Mouse (Mus musculus) A20 (cell line): Measurements from ENCODE around the gene Mthfd2.
"Not testable (repeated sequence)": the region's sequence is repeated elsewhere in the genome, so short reads cannot be mapped to it uniquely, and the experiment has no call there.

ENCODE experiments used
- DNase-seq: peaks from one replicate; pipeline ENCODE4 v3.0.0-alpha.2; 2011; ENCODE audit warnings: low read depth, low spot score

Gene Mthfd2

DNA sequence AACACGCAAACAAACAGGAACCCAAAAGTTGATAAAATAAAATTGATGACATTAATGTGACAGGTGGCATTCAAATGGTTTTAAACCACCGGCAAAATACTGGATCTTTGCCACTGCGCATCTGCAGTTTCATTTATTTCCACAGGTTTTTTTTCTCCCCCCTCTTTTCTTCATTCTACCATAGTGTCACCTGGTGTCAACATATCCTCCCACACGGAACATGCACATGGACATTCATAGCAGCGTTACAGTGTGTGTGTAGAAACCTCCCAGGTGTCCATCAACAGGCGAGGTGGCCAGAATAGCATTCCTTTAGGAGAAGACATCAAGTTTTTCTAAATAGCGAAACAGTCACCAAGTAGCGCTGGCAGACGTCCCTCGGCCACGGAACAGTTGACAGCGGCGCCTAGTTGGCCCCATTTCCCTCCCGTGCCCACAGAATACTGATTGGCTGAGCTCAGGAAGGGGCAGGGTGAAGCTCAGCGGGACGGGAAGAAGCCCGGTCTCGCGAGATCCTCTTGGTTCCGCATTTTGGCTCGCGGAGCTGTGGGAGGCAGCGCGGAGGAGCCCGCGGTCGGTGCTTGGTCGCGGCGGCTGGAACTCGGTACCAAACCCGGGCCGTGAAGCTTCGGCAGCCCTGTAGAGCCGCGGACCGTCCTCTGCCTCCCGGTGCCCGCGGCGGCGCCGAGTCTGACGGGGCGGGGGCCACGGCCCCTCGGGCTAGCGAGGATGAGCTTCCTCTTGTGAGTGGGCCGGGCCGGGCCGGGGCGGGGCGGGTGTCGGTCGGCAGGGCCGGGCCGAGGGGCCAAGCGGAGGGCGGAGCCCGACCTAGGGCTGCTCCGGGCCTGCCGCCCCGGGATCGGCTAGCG lies at the start of gene Mthfd2, which contains the start of gene Mob1a:
Gene Mthfd2, minus strand, starts transcription at position 384 of the 869 bp plus-strand sequence.
Gene Mob1a, plus strand, starts transcription at position 492 of the 869 bp plus-strand sequence.
- peak; percentile 92 for DNase-seq

DNA sequence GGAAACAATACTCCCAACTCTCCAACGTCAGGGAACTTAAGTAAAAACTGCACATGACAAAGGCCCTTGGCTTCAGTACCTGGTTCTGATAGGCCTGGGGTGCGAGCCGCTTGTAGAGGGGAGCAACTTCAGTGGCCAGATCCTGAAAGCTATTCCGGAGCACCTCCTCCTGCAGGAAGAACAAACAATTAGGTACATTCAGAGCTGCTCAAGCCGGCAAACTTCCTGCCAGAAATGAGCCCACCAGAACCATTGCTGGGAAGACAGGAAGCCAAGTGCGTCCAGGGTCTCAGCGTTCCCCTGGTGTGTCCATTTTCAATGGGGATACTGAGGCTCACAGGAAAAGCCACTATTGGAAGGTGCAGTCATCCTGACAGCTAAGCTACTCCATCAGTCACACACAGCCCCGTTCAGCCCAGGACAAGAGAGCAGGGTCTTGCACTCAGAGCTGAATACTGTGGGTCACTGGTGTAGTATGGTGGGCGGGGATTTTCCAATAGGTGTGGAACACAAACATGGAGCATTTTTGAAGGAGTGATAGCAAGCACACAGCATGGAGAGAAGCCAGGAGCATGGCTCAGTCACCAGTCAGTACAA lies 48.1 kb upstream of the Mthfd2 start:
- no peak for DNase-seq

GRCm38 (mm10) chr6:83371350-83371749 lies 45.6 kb upstream of the Mthfd2 start:
- no peak for DNase-seq

DNA sequence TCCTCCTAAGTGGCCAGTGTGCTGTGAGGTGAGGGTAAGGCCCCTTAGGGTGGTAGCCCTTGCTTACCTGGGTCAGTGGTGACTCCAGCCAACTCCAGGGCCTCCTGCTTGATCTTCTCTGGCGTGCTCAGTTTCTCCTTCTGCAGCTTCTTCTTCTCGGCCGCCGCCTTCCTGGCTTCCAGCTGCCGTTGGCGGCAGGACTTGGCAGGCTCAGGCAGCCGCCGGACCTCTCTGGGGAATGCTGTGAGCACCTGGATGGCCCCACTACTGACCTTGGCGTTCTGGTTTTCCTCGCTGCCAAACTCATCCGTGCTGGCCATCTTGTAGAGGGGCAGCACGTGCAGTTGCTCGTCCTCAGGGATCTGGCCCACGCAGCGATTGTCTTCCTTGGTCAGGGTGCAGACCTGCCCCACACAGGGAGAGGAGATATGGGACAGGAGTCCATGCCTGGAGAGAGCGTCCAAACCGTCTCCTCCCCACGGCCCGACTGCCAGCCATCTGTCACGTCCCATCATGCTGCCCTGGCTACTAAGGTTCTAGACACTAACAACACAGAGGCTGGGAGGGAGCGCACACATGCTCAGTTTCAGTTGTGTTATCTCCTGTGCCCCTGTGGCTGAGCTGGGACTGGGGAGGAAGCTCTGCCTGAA lies 44.7 kb upstream of the Mthfd2 start:
- no peak for DNase-seq

GRCm38 (mm10) chr6:83363075-83363474 lies 37.4 kb upstream of the Mthfd2 start:
- no peak for DNase-seq

- no peak for DNase-seq
Measured at GRCm38 (mm10) chr6:83361523-83362248, 36.0 kb upstream of the Mthfd2 start.

- DNase-seq, result no peak
Measured at GRCm38 (mm10) chr6:83357436-83357835, 31.7 kb upstream of the Mthfd2 start.

- peak; percentile 52 for DNase-seq
Measured at GRCm38 (mm10) chr6:83356569-83357138, 30.9 kb upstream of the Mthfd2 start.

GRCm38 (mm10) chr6:83354856-83355781 lies 29.4 kb upstream of the Mthfd2 start:
- no peak for DNase-seq

DNA sequence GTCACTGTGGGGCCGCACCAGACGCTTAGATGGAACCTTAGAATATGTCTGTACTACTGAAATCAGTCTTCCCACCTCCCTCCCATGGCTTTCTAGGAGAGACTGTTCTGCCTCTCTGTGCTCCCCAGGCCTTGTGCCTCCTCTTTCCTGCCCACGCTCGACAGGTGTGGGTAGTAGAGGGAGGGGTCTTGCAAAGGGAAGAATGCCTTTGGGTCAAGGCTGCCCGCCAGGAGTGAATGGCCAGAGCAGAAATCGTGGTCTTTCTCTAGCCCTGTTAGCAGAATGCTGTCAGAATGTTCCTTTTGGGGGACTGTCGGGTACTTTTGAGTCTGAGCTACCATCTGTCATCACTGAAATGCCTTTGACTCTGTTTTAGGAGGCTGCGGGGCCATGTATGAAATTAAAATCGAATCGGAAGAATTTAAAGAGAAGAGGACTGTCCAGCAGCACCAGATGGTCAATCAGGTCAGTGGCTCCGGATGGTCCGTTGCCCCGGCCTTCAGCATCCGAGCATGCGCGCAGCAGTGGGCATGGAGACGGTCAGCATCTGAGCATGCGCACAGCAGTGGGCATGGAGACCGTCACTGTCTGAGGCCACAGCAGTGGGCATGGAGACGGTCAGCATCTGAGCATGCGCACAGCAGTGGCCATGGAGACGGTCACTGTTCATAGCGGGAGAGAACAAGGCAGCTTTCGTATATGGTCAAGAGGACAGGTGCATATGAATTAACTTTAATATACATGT lies 27.1 kb upstream of the Mthfd2 start:
- DNase-seq, result no peak

- DNase-seq, result no peak
Measured at GRCm38 (mm10) chr6:83351490-83352160, 25.9 kb upstream of the Mthfd2 start.

DNA sequence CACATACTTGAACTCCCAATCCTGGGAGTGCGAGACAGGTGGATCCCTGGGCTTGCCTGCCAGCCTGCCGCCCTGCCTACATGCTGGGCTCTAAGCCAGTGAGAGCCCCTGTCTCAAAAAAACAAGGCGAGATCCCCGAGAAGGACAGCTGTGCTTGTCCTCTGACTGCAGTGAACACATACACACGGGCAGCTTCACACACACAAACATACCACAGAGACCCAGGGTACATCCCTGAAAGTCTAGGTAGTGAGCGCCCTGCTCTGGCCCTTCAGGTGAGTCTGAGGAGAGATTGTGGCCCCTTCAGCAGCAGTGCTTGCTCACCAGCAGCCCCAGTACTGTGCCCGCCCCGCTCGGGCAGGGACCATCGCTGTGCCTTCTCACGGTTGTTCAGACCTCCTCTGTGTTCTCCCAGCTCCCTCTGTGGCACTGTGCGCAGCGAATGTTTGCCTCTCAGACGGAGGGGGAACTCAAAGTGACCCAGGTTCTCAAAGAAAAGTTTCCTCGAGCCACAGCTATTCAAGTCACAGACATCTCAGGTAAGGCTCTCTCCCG lies 25.2 kb upstream of the Mthfd2 start:
- no peak for DNase-seq

DNA sequence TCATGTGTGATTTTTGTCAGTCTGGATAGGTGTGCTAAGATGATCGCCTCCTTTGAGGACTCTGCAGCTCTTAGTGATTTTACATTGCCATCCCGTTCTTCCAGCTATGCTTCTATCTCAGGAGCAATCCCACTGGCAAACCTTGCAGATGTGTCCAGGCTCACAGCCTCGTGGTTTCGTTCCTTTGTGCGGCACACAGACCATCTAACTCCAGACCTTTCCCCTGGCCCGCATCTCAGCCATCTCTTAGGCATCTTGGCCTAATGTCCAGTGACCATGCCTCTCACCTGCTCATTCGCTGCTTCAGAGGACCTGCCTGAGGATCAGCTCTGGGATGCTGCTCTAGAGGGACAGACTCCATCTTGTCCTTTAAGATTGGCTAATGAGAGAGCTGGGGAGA lies 24.5 kb upstream of the Mthfd2 start:
- DNase-seq, result no peak

- peak; percentile 77 for DNase-seq
Measured at GRCm38 (mm10) chr6:83349274-83349958, 23.7 kb upstream of the Mthfd2 start.

- DNase-seq, result no peak
Measured at GRCm38 (mm10) chr6:83348873-83349272, 23.2 kb upstream of the Mthfd2 start, which contains the start of gene Bola3. Gene Bola3 (plus strand): TSS chr6:83349147.

DNA sequence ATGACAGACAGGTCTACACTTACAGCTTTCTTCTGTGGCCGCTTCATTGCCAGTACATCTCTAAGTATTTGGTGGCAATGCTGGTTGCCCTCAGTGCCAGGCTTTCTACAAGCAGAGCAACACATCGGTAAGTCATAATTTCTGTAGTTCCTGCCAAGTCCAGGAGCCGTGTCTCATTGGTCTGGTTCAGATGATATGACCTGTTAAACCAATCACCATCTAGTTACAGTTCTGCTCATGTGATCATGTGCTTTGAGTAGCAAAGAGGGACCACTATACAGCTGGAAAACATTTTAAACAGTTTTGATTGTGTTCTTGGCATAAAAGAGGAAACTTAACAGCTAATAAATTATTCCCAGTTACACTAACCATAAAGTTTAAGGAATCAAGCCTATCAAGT lies 22.2 kb upstream of the Mthfd2 start:
- DNase-seq, result no peak

- not testable (repeated sequence) for DNase-seq
Measured at GRCm38 (mm10) chr6:83345285-83345684, 19.6 kb upstream of the Mthfd2 start.

DNA sequence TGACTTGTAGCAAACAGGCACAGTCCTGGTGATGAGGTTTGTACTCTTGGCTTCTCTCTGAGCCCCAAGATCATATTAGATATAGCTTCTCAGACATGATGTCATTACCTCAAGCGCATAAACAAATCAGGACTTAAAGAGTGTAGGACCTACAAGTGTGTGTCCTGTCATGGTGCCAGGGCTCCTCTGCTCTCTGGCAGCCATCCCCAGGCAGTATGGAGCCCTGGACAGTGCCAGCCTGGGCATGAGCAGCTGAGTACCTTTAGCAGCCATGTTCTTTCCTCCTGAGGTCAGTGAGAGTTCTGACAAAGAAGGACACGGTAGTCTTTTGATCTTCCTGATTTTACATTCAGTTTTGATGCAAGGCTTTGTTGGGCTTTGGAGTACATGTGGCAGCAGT lies 17.2 kb upstream of the Mthfd2 start:
- no peak for DNase-seq
